Mouse (Mus musculus): Measurements from ENCODE around the gene Tmc3.

Tmc3 gene

GRCm38 (mm10) chr7:83668724-83669123 lies 84.0 kb downstream of the Tmc3 start:
- DNase-seq (ENCODE audit: low spot score): no peak

GRCm38 (mm10) chr7:83671573-83671972 lies 86.8 kb downstream of the Tmc3 start:
- DNase-seq (ENCODE audit: low spot score): no peak
